Mouse (Mus musculus) gastrocnemius, adult 8-10 months (tissue): Measurements from ENCODE around the gene Slc6a19. TPM values are rescaled to one million over a fixed set of nuclear protein-coding genes. Genes with fewer than 3 reads are reported as not detected.

Experiments used
- DNase-seq, 2 experiments: peaks; one replicate each; pipeline ENCODE4 v3.0.0; 2022; ENCODE audit warnings: low spot score in 2 of 2
- total RNA-seq, 4 experiments: library from RNA; stranded (reverse); gene quantifications; 2 replicates each; pipeline ENCODE4 v1.2.4; 2022

Slc6a19 gene
- total RNA-seq, 4 experiments from 2014 or later: not detected

GRCm38 (mm10) chr13:73675161-73675560 lies 29.5 kb downstream of the Slc6a19 start:
- DNase-seq: no peak

- no peak for DNase-seq
These were observed 44.4 kb downstream of the Slc6a19 start for GRCm38 (mm10) chr13:73660163-73660695.

- no peak for DNase-seq
These were observed 45.7 kb downstream of the Slc6a19 start for GRCm38 (mm10) chr13:73658953-73659352.

GRCm38 (mm10) chr13:73654976-73655375 lies 49.7 kb downstream of the Slc6a19 start:
- DNase-seq: no peak

- DNase-seq: no peak
These were observed 51.4 kb downstream of the Slc6a19 start for GRCm38 (mm10) chr13:73653266-73653665.

GRCm38 (mm10) chr13:73646397-73647087 lies 58.1 kb downstream of the Slc6a19 start:
- no peak for DNase-seq

- no peak for DNase-seq
These were observed 63.4 kb downstream of the Slc6a19 start for GRCm38 (mm10) chr13:73641296-73641695.

- no peak for DNase-seq
These were observed 66.8 kb downstream of the Slc6a19 start for GRCm38 (mm10) chr13:73637826-73638225.

GRCm38 (mm10) chr13:73631837-73632236 lies 72.8 kb downstream of the Slc6a19 start:
- no peak for DNase-seq

Other genes starting within 250 kb of the Slc6a19 start
- gene Lpcat1, start 237.7 kb downstream of the Slc6a19 start, total RNA-seq: 1 to 10 TPM; 1.6 to 3.4 (median 2.6) TPM
- gene Slc6a3, start 168.1 kb downstream of the Slc6a19 start, total RNA-seq: not detected
- 10 to 100 TPM; 34.3 to 42.0 (median 37.0) TPM for gene Clptm1l, start 100.9 kb downstream of the Slc6a19 start, total RNA-seq
- gene Tert, start 78.0 kb downstream of the Slc6a19 start, total RNA-seq: under 1 TPM in 1 of 4 experiments, not detected in 3; 0.15 TPM
- gene Slc6a18, start 26.8 kb downstream of the Slc6a19 start, total RNA-seq: under 1 TPM in 3 of 4 experiments, not detected in 1; 0.07 to 0.43 (median 0.12) TPM
- gene Slc12a7, start 28.2 kb upstream of the Slc6a19 start, total RNA-seq: 1 to 10 TPM; 3.5 to 5.1 (median 3.6) TPM
- 1 to 10 TPM in 3 of 4 experiments, under 1 TPM in 1; 0.97 to 1.7 (median 1.4) TPM for gene Nkd2, start 142.8 kb upstream of the Slc6a19 start, total RNA-seq
- under 1 TPM in 1 of 4 experiments, not detected in 3; 0.16 TPM for gene Trip13, start 232.9 kb upstream of the Slc6a19 start, total RNA-seq
- gene Brd9, start 232.9 kb upstream of the Slc6a19 start, total RNA-seq: 1 to 10 TPM; 5.4 to 8.6 (median 8.1) TPM